Mouse (Mus musculus): ENCODE data around the gene Aloxe3.

Gene Aloxe3

GRCm38 (mm10) chr11:69125041-69125851 is 450 bp upstream of the Aloxe3 start:
- DNase-seq: peak; percentile 99

GRCm38 (mm10) chr11:69125919-69126705 is 416 bp downstream of the Aloxe3 start:
- DNase-seq: peak; percentile 96

GRCm38 (mm10) chr11:69126706-69127095 is 1.0 kb downstream of the Aloxe3 start:
- DNase-seq: peak; percentile 90

GRCm38 (mm10) chr11:69128426-69129122 is 2.9 kb downstream of the Aloxe3 start:
- peak; percentile 75 for DNase-seq

DNA sequence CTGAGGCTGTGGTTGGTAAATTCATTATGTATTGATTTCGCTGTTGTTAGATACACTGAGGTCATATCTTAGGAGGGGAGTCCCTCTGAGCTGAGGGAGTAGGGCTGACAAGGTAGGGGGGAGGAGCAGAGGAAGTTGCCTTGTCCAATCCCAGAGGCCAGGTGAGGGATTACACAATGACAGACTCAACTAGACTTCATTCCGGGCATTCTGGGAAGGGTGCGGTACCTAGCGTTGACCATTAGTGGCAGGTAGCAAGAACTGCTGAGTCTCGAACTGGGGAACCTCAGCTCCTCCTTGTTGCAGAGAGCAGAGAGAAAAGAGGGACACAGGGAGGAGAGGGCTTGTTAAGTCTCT is 7.8 kb downstream of the Aloxe3 start:
- no peak for DNase-seq

- DNase-seq: peak; percentile 96
These were observed 8.4 kb downstream of the Aloxe3 start for GRCm38 (mm10) chr11:69133923-69134621.

GRCm38 (mm10) chr11:69134622-69134968 is 8.9 kb downstream of the Aloxe3 start:
- no peak for DNase-seq

DNA sequence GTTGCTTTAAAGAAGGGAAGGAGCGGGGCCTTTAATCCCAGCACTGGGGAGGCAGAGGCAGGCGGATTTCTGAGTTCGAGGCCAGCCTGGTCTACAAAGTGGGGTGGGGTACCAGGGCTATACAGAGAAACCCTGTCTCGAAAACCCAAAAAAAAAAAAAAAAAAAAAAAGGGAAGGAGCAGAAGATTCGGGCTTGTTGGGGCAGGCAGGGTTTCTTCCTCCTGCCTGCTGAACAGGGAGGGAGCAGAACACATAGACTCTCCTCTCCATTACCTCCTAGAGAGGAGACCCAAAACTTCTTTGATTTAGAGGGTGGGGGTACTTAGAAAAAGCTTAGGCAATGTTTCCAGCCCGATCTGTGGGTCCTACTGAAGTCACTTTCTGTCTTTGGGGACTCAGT is 9.7 kb downstream of the Aloxe3 start:
- no peak for DNase-seq

- no peak for DNase-seq
These were observed 21.9 kb downstream of the Aloxe3 start for GRCm38 (mm10) chr11:69147546-69147945.

DNA sequence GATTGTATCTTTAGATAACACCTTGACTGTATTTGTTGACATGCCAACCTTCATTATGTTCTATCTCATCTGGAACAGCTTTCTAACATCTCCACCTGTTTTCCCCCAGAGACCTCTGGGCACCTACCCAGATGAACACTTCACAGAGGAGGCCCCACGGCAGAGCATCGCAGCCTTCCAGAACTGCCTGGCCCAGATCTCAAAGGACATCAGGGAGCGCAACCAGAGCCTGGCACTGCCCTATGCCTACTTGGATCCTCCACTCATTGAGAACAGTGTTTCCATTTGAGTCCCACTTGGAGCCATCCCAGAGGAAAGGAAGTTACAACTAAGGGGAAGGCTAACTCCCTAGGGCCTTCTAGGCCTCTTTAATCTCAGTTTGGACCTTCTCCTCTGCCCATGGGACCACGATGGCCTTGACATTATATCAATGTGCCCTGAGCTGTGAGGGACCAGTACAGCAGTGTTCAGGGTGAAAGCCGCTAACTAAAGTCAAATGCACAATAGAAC is 22.8 kb downstream of the Aloxe3 start:
- no peak for DNase-seq

DNA sequence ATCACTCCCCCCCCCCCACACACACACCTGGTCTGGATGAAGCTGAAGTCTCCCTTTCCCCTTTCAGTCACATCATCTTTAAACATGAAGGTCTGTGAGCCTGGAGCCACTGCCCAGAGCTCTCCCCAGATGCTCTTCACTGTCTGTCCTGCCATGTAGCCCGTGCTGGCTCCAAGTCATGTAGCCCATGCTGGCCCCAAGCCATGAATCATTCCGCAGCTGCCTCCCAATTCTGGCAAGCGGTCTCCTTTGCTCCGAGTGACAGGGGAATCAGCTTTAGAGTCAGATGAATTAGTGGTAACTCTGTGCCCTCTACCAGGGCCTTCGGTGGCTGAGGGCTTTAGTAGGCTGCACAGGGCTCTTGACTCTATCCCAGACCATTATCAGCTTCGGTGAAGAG is 24.0 kb downstream of the Aloxe3 start:
- DNase-seq: no peak

DNA sequence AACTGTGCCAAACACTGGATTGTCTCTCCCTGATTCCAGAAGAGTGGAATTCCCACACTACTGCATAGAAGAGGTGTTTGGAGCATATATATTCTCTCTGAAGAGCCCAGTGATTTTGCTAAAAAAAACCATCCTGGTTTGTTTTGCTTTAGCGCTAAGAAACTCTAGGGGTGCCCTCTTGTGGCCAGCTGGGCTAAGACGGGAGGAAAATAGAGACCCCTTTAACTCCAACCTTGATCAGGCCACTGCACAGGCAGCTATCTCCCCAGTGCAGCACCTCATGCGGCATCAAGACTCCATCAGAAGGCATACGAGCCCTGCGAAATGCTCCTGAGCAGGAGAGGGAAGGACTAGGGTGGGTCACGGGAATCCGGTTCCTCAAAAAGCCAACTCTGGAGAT is 24.7 kb downstream of the Aloxe3 start:
- DNase-seq: no peak

- no peak for DNase-seq
These were observed 25.3 kb downstream of the Aloxe3 start for GRCm38 (mm10) chr11:69151004-69151403.

DNA sequence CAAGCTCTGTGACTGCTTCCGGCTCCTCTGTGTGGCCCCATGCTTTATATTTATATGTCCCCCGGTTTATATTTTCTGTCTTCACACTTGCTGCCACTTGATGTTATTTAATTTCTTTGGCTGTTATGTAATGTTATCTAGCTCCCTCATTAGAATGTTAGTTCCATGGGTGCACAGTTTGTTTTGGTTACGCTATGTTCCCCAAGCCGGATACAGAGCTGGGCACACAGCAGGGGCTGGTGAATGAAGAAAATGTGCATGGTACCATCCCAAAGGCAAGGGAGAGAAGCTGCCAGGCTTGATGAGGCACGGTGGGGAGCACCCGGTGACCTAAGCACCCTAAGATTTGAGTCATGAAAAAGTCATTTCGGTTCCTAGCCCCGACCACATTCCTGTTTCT is 28.1 kb downstream of the Aloxe3 start:
- DNase-seq: no peak

- no peak for DNase-seq
These were observed 29.7 kb downstream of the Aloxe3 start for GRCm38 (mm10) chr11:69155351-69155750.

DNA sequence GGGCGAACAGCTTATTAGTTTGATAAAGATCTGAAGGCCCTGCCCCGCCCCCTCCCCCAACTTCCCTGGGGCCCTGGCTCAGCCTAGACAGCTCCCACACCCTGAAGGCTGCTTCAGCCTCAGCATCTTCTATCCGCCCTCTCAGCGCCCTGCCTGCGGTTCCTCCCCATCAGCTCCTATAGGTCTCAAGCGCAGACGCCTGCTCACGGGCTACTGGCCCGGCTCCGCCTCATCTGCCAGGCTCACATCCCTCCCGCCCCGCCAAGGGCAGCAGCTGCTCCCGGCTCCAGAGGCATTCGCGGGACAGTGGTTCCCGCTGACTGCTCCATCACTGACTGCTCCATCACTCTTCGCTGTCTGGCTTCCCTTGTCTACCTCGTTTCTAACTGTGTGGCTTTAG is 31.1 kb downstream of the Aloxe3 start, which contains the start of gene Alox12b:
TSS of gene Alox12b (plus strand) at position 190 of the 400 bp plus-strand sequence.
- no peak for DNase-seq

DNA sequence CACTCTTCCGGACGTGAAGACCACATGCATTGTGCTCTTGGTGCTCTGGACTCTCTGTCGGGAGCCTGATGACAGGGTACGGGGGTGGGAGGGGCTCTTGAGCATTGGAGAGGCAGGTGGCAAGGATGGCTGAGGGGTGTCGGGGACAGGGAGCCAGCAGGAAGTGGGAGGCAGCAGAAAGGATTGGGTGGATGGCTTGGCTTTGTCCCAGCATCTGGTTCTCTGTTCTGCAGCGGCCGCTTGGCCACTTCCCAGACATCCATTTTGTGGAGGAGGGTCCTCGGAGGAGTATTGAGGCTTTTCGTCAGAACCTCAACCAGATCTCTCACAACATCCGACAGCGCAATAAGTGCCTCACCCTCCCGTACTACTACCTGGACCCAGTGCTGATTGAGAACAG is 43.6 kb downstream of the Aloxe3 start:
- DNase-seq: peak; percentile 90

- DNase-seq: peak; percentile 99
These were observed 45.9 kb downstream of the Aloxe3 start for GRCm38 (mm10) chr11:69171626-69172025.

DNA sequence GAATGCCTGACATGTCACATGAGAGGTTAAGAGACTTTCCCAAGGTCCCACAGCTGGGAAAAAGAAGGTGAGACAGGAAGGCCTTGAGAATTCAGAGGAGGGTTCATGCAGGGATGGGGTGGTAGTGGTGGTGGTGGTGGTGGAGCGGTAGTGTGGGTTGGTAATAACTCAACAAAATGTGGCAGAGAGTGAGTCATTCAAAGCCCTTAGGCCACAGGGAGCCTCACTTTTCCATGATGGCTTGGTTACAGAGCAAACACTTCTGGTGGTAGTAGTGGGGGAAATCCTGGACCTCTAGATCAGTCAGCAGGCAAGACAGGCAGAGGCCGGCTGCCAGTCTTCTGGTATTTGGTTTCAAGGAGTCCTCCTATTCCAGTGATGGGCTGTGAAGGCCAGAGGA is 46.9 kb downstream of the Aloxe3 start:
- DNase-seq: no peak

- DNase-seq: no peak
These were observed 49.0 kb downstream of the Aloxe3 start for GRCm38 (mm10) chr11:69174722-69175121.

DNA sequence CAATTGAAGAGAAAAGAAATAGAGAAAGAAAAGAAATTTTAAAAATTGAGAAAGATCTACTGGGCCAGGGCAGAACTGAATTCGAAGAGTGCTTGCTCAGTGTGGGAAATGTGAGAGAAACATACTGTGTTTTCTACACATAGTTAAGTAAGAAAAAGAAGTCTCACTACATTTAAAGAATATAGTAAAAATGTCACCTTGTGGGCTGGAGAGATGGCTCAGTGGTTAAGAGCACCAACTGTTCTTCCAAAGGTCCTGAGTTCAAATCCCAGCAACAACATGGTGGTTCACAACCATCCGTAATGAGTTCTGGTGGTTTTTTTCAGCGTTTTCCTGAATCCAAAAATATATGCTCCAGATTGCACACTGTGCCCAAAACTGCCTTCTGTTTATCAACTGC is 52.8 kb downstream of the Aloxe3 start:
- no peak for DNase-seq

DNA sequence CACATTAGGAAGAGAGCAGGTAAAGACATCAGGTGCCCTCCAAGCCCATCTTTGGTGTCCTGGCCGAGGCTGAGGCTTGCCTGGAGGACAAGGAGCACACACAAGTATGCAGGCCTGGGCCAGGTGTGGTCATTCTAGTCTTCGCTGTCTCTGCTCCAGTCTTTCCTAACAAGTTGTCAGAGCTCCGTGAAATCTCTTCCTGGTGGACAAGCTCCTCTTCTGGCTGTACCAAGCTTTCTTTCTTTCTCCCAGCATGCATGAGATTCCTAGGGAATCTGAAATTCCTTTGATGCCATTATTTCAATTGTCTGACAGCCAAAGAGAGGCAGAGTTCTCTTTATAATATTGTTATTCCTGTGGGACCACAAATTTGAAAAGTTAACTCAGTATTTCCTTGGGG is 53.8 kb downstream of the Aloxe3 start:
- no peak for DNase-seq

DNA sequence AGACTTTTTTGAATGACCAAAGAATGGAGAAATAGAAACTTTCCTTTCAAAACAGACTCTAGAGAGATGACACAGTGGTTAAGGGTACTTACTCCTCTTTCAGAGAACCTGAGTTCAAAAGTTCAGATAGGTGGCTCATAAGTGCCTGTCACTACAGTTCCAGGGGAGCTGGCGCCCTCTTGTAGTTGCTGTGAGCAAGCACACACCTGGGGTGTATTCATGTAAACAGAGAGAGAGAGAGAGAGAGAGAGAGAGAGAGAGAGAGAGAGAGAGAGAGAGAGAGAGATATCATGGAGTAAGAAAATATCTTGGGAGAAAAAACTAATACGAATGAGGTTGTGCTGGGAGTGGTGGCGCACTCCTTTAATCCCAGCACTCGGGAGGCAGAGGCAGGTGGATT is 54.4 kb downstream of the Aloxe3 start:
- peak; percentile 31 for DNase-seq

Data from heart, adult 11 months (tissue).